Mouse (Mus musculus) adrenal gland, adult 8-10 months (tissue): Measurements from ENCODE around the gene Ldlrad2. TPM values are rescaled to one million over a fixed set of nuclear protein-coding genes. Genes with fewer than 3 reads are reported as not detected.

Experiments
- DNase-seq: peaks from one replicate; pipeline ENCODE4 v3.0.0; 2022
- microRNA-seq, 2 experiments: library from miRNA; unstranded; fragments of <30 nt; microRNA quantifications; one replicate each; pipeline ENCODE4 v1.2.0; 2022
- total RNA-seq, 4 experiments: library from RNA; stranded (reverse); gene quantifications; 2 replicates each; pipeline ENCODE4 v1.2.4; 2022

Gene Ldlrad2
- total RNA-seq, 4 experiments from 2014 or later = not detected

DNA sequence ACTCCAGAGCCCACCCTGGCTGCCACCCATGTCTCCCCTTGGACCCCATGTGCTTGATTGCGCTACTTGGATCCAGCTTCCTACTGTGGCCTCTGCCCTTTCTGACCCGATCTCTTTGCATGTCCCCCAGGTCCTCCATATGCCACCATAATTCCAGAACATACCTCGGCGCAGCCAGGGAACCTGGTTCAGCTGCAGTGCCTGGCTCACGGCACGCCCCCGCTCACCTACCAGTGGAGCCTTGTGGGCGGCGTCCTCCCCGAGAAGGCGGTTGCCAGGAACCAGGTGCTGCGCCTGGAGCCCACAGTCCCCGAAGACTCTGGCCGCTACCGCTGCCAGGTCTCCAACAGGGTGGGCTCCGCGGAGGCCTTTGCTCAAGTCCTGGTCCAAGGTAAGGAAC is 20.9 kb downstream of the Ldlrad2 start:
- DNase-seq = no peak

- no peak for DNase-seq
Measured at GRCm38 (mm10) chr4:137546003-137546525, 28.3 kb downstream of the Ldlrad2 start.

GRCm38 (mm10) chr4:137545568-137545967 is 28.8 kb downstream of the Ldlrad2 start:
- no peak for DNase-seq

- DNase-seq = no peak
Measured at GRCm38 (mm10) chr4:137542968-137543367, 31.4 kb downstream of the Ldlrad2 start.

GRCm38 (mm10) chr4:137540356-137540755 is 34.0 kb downstream of the Ldlrad2 start:
- no peak for DNase-seq

DNA sequence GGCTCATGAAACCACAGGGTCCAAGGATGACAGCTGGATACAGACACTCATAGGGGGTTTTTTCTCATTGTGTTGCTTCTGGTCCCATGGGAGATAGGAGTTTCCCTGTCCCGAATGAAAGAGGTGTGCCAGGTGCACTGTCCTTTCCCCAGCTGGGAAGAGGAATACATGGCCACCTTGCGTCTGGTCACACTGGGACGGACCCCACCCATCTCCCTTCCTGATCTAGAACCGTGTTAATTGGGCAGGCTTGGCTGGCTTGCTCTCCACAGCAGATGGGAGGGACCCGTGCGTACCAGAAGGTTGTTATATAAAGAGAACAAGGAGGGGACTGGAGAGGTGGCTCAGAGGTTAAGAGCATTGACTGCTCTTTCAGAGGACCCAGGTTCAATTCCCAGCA is 46.5 kb downstream of the Ldlrad2 start:
- DNase-seq = no peak

DNA sequence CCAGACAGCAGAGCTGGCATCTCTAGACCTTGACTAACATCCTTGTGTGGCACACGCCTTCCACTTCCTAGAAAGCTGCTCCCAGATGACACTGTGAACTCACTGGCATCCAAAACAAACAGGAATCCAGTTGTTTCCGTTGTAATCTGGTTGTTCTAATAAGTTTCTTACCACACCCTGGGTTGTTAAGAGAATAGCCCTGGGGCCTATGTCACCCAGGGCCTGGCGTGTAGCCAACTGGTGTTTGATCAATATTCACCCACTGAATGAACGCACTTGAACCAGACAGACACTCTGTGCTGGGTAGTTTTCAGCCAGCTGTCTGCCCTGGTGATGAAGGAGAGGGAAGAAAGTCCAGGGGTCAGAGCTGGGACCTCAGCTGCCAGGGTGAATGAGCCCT is 47.0 kb downstream of the Ldlrad2 start:
- DNase-seq = no peak

DNA sequence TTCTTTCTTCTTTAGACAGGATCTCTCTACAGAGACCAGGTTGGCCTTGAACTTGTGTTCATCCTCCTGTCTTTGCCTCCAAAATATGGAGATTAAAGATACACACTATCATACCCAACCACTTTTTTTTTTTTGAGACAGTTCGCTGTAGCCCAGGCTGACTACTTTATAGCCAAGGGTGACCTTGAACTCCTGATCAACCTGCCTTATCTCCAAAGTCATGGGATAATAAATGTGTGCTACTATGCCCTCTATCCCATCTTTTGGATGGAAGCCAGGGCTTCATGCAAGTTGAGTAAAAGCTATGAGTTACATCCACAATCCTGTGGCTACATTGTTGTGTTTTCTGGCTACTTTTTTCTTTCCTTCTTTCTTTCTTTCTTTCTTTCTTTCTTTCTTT is 48.9 kb downstream of the Ldlrad2 start:
- DNase-seq = no peak

Small RNA genes lying within 50 kb of the gene (microRNA-seq; reads per million reads assigned to microRNA genes)
- gene Mir7018 = 0.50 to 0.53 reads per million in 2 experiments

Other genes with a start within 250 kb of the Ldlrad2 start
- gene Cdc42, start 216.8 kb downstream of the Ldlrad2 start, total RNA-seq = 100 to 1,000 TPM; 385 to 468 (median 412) TPM
- gene Cela3a, start 164.8 kb downstream of the Ldlrad2 start, total RNA-seq = not detected
- gene Cela3b, start 144.0 kb downstream of the Ldlrad2 start, total RNA-seq = under 1 TPM in 1 of 4 experiments, not detected in 3; 0.42 TPM
- not detected for gene 1700013G24Rik, start 121.3 kb downstream of the Ldlrad2 start, total RNA-seq
- 100 to 1,000 TPM; 107 to 236 (median 145) TPM for gene Hspg2, start 105.8 kb downstream of the Ldlrad2 start, total RNA-seq
- 100 to 1,000 TPM; 116 to 227 (median 148) TPM for gene Usp48, start 19.2 kb upstream of the Ldlrad2 start, total RNA-seq
- gene Rap1gap, start 90.2 kb upstream of the Ldlrad2 start, total RNA-seq = 100 to 1,000 TPM; 108 to 376 (median 251) TPM
- gene Alpl, start 221.8 kb upstream of the Ldlrad2 start, total RNA-seq = 100 to 1,000 TPM in 2 of 4 experiments, 1 to 10 TPM in 2; 5.0 to 180 (median 83.0) TPM